Mouse (Mus musculus) mouse trophoblast stem cell (cell line): ENCODE results near the gene Hydin.

Experiments used
- in situ Hi-C, 2 experiments: fragments of 300-500 bp; cut with MseI, MboI; formaldehyde crosslinking; loops; 2 replicates in 1 of 2; 3 replicates in 1 of 2; pipeline ENCODE4 v1.15.1; 2025

The Hydin gene

GRCm38 (mm10) chr8:110631201-110631600 lies 364.4 kb downstream of the Hydin start:
- in situ Hi-C loops, result no loop called here

GRCm38 (mm10) chr8:110633814-110634213 lies 367.0 kb downstream of the Hydin start:
- in situ Hi-C loops, result no loop called here

GRCm38 (mm10) chr8:110636182-110636581 lies 369.4 kb downstream of the Hydin start:
- in situ Hi-C loops, result no loop called here

GRCm38 (mm10) chr8:110642331-110642730 lies 375.6 kb downstream of the Hydin start:
- in situ Hi-C loops, result no loop called here

GRCm38 (mm10) chr8:110643177-110643576 lies 376.4 kb downstream of the Hydin start:
- in situ Hi-C loops, result no loop called here

GRCm38 (mm10) chr8:110644422-110644821 lies 377.6 kb downstream of the Hydin start:
- in situ Hi-C loops, result no loop called here

GRCm38 (mm10) chr8:110644901-110645300 lies 378.1 kb downstream of the Hydin start:
- in situ Hi-C loops, result no loop called here

GRCm38 (mm10) chr8:110645340-110645739 lies 378.6 kb downstream of the Hydin start:
- in situ Hi-C loops, result no loop called here

GRCm38 (mm10) chr8:110646064-110646463 lies 379.3 kb downstream of the Hydin start:
- in situ Hi-C loops, result no loop called here

GRCm38 (mm10) chr8:110648577-110648976 lies 381.8 kb downstream of the Hydin start:
- in situ Hi-C loops, result no loop called here

- in situ Hi-C loops, result no loop called here
These were observed 382.5 kb downstream of the Hydin start for GRCm38 (mm10) chr8:110649286-110649685.

GRCm38 (mm10) chr8:110650838-110651237 lies 384.1 kb downstream of the Hydin start:
- in situ Hi-C loops, result no loop called here

- in situ Hi-C loops, result no loop called here
These were observed 385.1 kb downstream of the Hydin start for GRCm38 (mm10) chr8:110651847-110652246.

GRCm38 (mm10) chr8:110654075-110655060 lies 387.6 kb downstream of the Hydin start:
- in situ Hi-C loops, result no loop called here

GRCm38 (mm10) chr8:110655827-110656226 lies 389.1 kb downstream of the Hydin start:
- in situ Hi-C loops, result no loop called here

- in situ Hi-C loops, result no loop called here
These were observed 390.9 kb downstream of the Hydin start for GRCm38 (mm10) chr8:110657661-110658060.
